ENCODE assay signal across 8 mouse cellular contexts in genomic region chr9:43745951-43746703, GRCm38 (mm10). TPM values are rescaled to one million over a fixed set of nuclear protein-coding genes. Genes with fewer than 3 reads are reported as not detected.
DNase-seq lines count a peak whose midpoint lies in the region; ATAC-seq and TF ChIP-seq lines count a peak whose summit lies in the region.

No protein-coding gene starts in this region.

- H3K9me3 ChIP-seq in erythroblast, embryonic 14.5 days (ENCODE audit: control insufficient read depth, low read length), result no peaks in the 10 kb centered on the region
- no peaks in the 10 kb centered on the region for H3K9me3 ChIP-seq in MEL (replicated peaks; ENCODE audit: insufficient read depth, low read length)
- H3K9me3 ChIP-seq in hindbrain, embryonic 12.5 days (replicated peaks), result no peaks in the 10 kb centered on the region
- H3K9me3 ChIP-seq in midbrain, embryonic 10.5 days (replicated peaks), result no peaks in the 10 kb centered on the region

- DNase-seq in MEL (ENCODE audit: low read depth, low spot score), result no peak
- peak; percentile 65 for DNase-seq in midbrain, embryonic 10.5 days (ENCODE audit: low spot score)
- no peak for DNase-seq in spleen, adult 18-20 months
- no peak for DNase-seq in layer of hippocampus, adult 18-20 months (ENCODE audit: low spot score in 2 of 2)

- TF ChIP-seq POLR2A in MEL (IDR thresholded peaks at IDR 0.05; ENCODE audit: control insufficient read depth in 1 of 2, insufficient read depth in 1 of 2, low read depth in 1 of 2, low read length in 2 of 2, poor library complexity in 1 of 2), result no peak

- peak overlapping the region; percentile 19 for H3K4me3 ChIP-seq in erythroblast, embryonic 14.5 days (replicated peaks)
- H3K4me3 ChIP-seq in MEL (ENCODE audit: control insufficient read depth in 1 of 2, insufficient read depth in 1 of 2, low read depth in 2 of 2, low read length in 2 of 2), result peak overlapping the region in 1 of 2 experiments; percentile 79; a peak in 1 of 4 replicates
- H3K4me3 ChIP-seq in hindbrain, embryonic 12.5 days, result peak overlapping the region; percentile 94
- H3K4me3 ChIP-seq in midbrain, embryonic 10.5 days, result peak overlapping the region; percentile 98

- no peak for TF ChIP-seq CTCF in MEL (IDR thresholded peaks at IDR 0.05 in 2 of 3, conservative IDR thresholded peaks at IDR 0.05 in 1 of 3; ENCODE audit: control insufficient read depth in 1 of 3, insufficient read depth in 1 of 3, low read depth in 2 of 3, low read length in 3 of 3, poor library complexity in 1 of 3, severe bottlenecking in 1 of 3)

- TF ChIP-seq EP300 in MEL (IDR thresholded peaks at IDR 0.05; ENCODE audit: low read depth in 1 of 2, low read length in 2 of 2), result no peak

- 2% methylated on average over 13 of the region's 13 CpGs for WGBS in hindbrain, embryonic 12.5 days
- WGBS in midbrain, embryonic 10.5 days, result 2% methylated on average over 13 of the region's 13 CpGs

- TF ChIP-seq RAD21 in MEL (IDR thresholded peaks at IDR 0.05; ENCODE audit: low read depth, low read length), result no peak

- ATAC-seq in erythroblast, adult 5-6 weeks (replicated peaks; ENCODE audit: low FRiP score, poor library complexity, severe bottlenecking), result no peak
- ATAC-seq in hindbrain, embryonic 12.5 days (ENCODE audit: low FRiP score), result no peak
- no peak for ATAC-seq in granulocyte monocyte progenitor cell, adult 5-6 weeks (replicated peaks; ENCODE audit: poor library complexity, severe bottlenecking)

- no peak overlapping the region for H3K27ac ChIP-seq in MEL (ENCODE audit: control insufficient read depth, low read depth, low read length)
- H3K27ac ChIP-seq in hindbrain, embryonic 12.5 days, result peak overlapping the region; percentile 98
- H3K27ac ChIP-seq in midbrain, embryonic 10.5 days (replicated peaks), result peak overlapping the region; percentile 98

- H3K4me2 ChIP-seq in hindbrain, embryonic 12.5 days (replicated peaks), result peak overlapping the region; percentile 80

- peak overlapping the region; percentile 10; the same call in 1 of the 2 replicates for H3K9ac ChIP-seq in MEL (ENCODE audit: control insufficient read depth, low read depth, low read length, poor library complexity, severe bottlenecking)
- peak overlapping the region; percentile 99 for H3K9ac ChIP-seq in hindbrain, embryonic 12.5 days

- H3K4me1 ChIP-seq in erythroblast, embryonic 14.5 days (ENCODE audit: control insufficient read depth), result no peaks in the 10 kb centered on the region; the same call in none of the 2 replicates
- peaks cover 5 to 12% of the 10 kb centered on the region in 2 experiments; a peak in 2 of 4 replicates for H3K4me1 ChIP-seq in MEL (ENCODE audit: control insufficient read depth in 1 of 2, insufficient read depth in 2 of 2, low read length in 2 of 2)
- peaks cover 62% of the 10 kb centered on the region for H3K4me1 ChIP-seq in hindbrain, embryonic 12.5 days
- H3K4me1 ChIP-seq in midbrain, embryonic 10.5 days, result peaks cover 82% of the 10 kb centered on the region

- peaks cover 20% of the 10 kb centered on the region for H3K79me2 ChIP-seq in MEL (ENCODE audit: control insufficient read depth, insufficient read depth, low read length, poor library complexity)

- peaks cover 55% of the 10 kb centered on the region for H3K27me3 ChIP-seq in erythroblast, embryonic 14.5 days (ENCODE audit: control insufficient read depth)
- H3K27me3 ChIP-seq in MEL (ENCODE audit: control insufficient read depth in 1 of 2, insufficient read depth in 2 of 2, low read length in 2 of 2), result no peaks in the 10 kb centered on the region
- H3K27me3 ChIP-seq in hindbrain, embryonic 12.5 days, result no peaks in the 10 kb centered on the region
- peaks cover 29% of the 10 kb centered on the region for H3K27me3 ChIP-seq in midbrain, embryonic 10.5 days (ENCODE audit: low read depth, poor library complexity, severe bottlenecking)

- H3K36me3 ChIP-seq in erythroblast, embryonic 14.5 days (ENCODE audit: control insufficient read depth), result no peaks in the 10 kb centered on the region; the same call in 1 of the 2 replicates
- 0 out of 4 replicates have a peak, but pooled peaks cover 0 to 3% of the 10 kb centered on the region in 2 experiments for H3K36me3 ChIP-seq in MEL (ENCODE audit: control insufficient read depth in 1 of 2, insufficient read depth in 2 of 2, low read length in 2 of 2)
- H3K36me3 ChIP-seq in hindbrain, embryonic 12.5 days, result no peaks in the 10 kb centered on the region
- H3K36me3 ChIP-seq in midbrain, embryonic 10.5 days, result peaks cover 21% of the 10 kb centered on the region

TF ChIP-seq in MEL, 35 proteins besides CTCF, POLR2A, EP300 and RAD21:
- TF ChIP-seq MAFK (IDR thresholded peaks at IDR 0.05; ENCODE audit: borderline replicate concordance, low read depth, low read length) (no peak), KAT2A (conservative IDR thresholded peaks at IDR 0.05; ENCODE audit: low read depth, low read length) (no peak), MAZ (IDR thresholded peaks at IDR 0.05; ENCODE audit: low read depth, low read length) (no peak), NELFE (IDR thresholded peaks at IDR 0.05; ENCODE audit: low read depth, low read length) (no peak)

RNA-seq across cellular contexts. Expression of gene Nectin1, which starts 2.3 kb away (rescaled TPM):
- 0.02 and 0.24 TPM in 2 replicates for polyA plus RNA-seq in erythroblast, embryonic 14.5 days (2012)
- total RNA-seq in erythroblast, adult 5-6 weeks (2015; ENCODE audit: low replicate concordance), result 0.19 and 1.5 TPM in 2 replicates
- total RNA-seq in erythroblast, adult 5-6 weeks (2017; ENCODE audit: low replicate concordance), result not detected in 2 replicates
- total RNA-seq in MEL (2012; rRNA removed), result 3.8 and 3.9 TPM in 2 replicates
- polyA plus RNA-seq in MEL (2012; ENCODE audit: insufficient read depth in 1 of 2, insufficient read length in 2 of 2, low read depth in 1 of 2, low replicate concordance in 2 of 2, missing spikeins in 1 of 2), result 1 to 10 TPM in 1 of 2 experiments, not detected in 1; 6.2 TPM
- polyA plus RNA-seq in hindbrain, embryonic 12.5 days (2016; fragmentation: Nextera tagmentation; extraction: Ambion mirVana), result 12.9 and 13.0 TPM in 2 replicates
- 6.9 and 7.3 TPM in 2 replicates for polyA plus RNA-seq in midbrain, embryonic 10.5 days (2016; fragmentation: Nextera tagmentation; extraction: Ambion mirVana)
- total RNA-seq in granulocyte monocyte progenitor cell, adult 5-6 weeks (2014; fragmentation: Nextera tagmentation), result 0.52 and 4.6 TPM in 2 replicates
- total RNA-seq in granulocyte monocyte progenitor cell, adult 5-6 weeks (2017), result 0.31 and 0.52 TPM in 2 replicates
- 10 to 100 TPM; 68.2 to 70.6 TPM for total RNA-seq in layer of hippocampus, adult 18-20 months (2021)

Comparison
In these comparisons a context has a peak if more than half of its experiments do, and no peak if none do; other contexts are left out.
1. RNA of gene Nectin1, which starts 2.3 kb away (total RNA-seq): 68.2 to 70.6 TPM in layer of hippocampus, adult 18-20 months; 3.8 to 3.9 TPM in MEL, 0.31 to 4.6 TPM in granulocyte monocyte progenitor cell, adult 5-6 weeks and 0.19 to 1.5 TPM in erythroblast, adult 5-6 weeks; every median in the first group is over 10 times any median in the second.